Mouse (Mus musculus): ENCODE data around the gene Senp2. TPM values are rescaled to one million over a fixed set of nuclear protein-coding genes. Genes with fewer than 3 reads are reported as not detected.
A peak's percentile ranks its signal among the peaks of the same experiment; 100 is the strongest.

Senp2 gene
- 35.2 and 44.1 TPM in 2 replicates for polyA plus RNA-seq (2015; fragmentation: Nextera tagmentation; extraction: Ambion mirVana)

DNA sequence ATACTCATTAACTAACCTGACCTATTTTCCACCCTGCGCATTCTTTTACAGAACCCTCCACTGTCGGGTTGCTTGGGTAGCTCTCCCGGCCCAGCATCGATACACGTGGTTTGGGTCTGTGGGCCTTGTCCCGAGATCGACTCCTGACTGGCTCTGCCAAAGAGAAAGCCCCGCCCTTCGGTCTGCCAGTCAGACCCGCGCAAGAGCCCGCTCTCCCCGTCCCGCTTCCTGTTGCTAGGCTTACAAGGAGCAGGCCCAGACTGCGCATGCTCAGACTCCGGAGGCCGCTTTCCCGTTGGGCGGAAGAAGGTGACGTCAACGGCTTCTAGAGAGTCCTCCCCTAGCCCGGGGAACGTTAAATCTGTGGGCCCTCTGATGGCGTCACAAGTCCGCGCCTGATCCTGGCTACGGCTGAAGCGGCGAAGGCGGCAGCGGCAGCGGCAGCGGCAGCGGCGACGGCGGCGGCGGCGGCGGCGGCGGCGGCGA, at the start of gene Senp2:
Gene Senp2 (plus strand): TSS at position 386 of the 486 bp plus-strand sequence.
- Histone ChIP-seq H3K27ac (peak within 1 kb of the TSS; percentile 88), H3K9me3 (replicated peaks) (no peaks in the 10 kb centered on the region), H3K9ac (peak within 1 kb of the TSS; percentile 96), H3K4me3 (replicated peaks) (peak within 1 kb of the TSS; percentile 98), H3K27me3 (0 out of 2 replicates have a peak, but pooled peaks cover 3% of the 10 kb centered on the region), H3K36me3 (peaks cover 16% of the 10 kb centered on the region; the same call in 1 of the 2 replicates), H3K4me1 (replicated peaks) (peaks cover 40% of the 10 kb centered on the region), H3K4me2 (peak within 1 kb of the TSS; percentile 75)
- WGBS (ENCODE audit: insufficient replicate concordance) = under 1% methylated on average over 45 of the region's 45 CpGs
- DNase-seq (peak; percentile 100), ATAC-seq (ENCODE audit: low read depth) (peak; percentile 95)

GRCm38 (mm10) chr16:21965576-21965975, 43.7 kb upstream of the Senp2 start:
- no peak overlapping the region for H3K9ac ChIP-seq
- H3K9me3 ChIP-seq (replicated peaks) = no peaks in the 10 kb centered on the region
- H3K4me3 ChIP-seq (replicated peaks) = no peak overlapping the region
- WGBS (ENCODE audit: insufficient replicate concordance) = 51% methylated on average over 3 of the region's 3 CpGs
- DNase-seq (no peak), ATAC-seq (ENCODE audit: low read depth) (no peak)
- H3K4me2 ChIP-seq = no peak overlapping the region
- no peaks in the 10 kb centered on the region for H3K27me3 ChIP-seq
- no peak overlapping the region for H3K27ac ChIP-seq
- no peaks in the 10 kb centered on the region for H3K36me3 ChIP-seq
- no peaks in the 10 kb centered on the region for H3K4me1 ChIP-seq (replicated peaks)

- 54% methylated on average over 4 of the region's 5 CpGs for WGBS (ENCODE audit: insufficient replicate concordance)
- Histone ChIP-seq H3K9ac (no peak overlapping the region), H3K27me3 (no peaks in the 10 kb centered on the region), H3K9me3 (replicated peaks) (no peaks in the 10 kb centered on the region), H3K4me1 (replicated peaks) (0 out of 2 replicates have a peak, but pooled peaks cover 4% of the 10 kb centered on the region), H3K4me3 (replicated peaks) (no peak overlapping the region), H3K36me3 (no peaks in the 10 kb centered on the region), H3K4me2 (no peak overlapping the region), H3K27ac (no peak overlapping the region)
- DNase-seq (no peak), ATAC-seq (ENCODE audit: low read depth) (no peak)
Measured at GRCm38 (mm10) chr16:21969874-21970273, 39.4 kb upstream of the Senp2 start.

DNA sequence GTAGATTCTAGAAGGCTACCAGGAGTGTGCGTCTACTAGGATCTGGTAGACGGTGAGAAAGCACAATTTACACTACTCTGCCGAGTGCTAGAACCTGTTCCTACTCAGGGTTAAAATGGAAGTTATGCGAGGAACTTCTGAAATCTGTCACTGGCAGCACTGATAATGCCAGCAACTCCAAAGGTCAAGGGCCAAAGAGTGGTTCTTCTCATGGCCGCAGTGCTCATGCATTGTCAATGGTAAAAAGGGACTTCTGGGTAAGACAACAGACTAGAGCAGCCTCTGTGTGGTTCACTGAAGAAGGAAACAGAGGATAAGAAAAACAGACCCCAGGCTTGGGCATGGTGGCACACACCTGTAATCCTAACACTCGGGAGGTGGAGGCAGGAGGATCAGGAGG, 38.7 kb upstream of the Senp2 start:
- 0 out of 2 replicates have a peak, but pooled peaks cover 4% of the 10 kb centered on the region for H3K4me1 ChIP-seq (replicated peaks)
- WGBS (ENCODE audit: insufficient replicate concordance) = 73% methylated on average over 6 of the region's 6 CpGs
- H3K4me2 ChIP-seq = no peak overlapping the region
- H3K9me3 ChIP-seq (replicated peaks) = no peaks in the 10 kb centered on the region
- H3K36me3 ChIP-seq = no peaks in the 10 kb centered on the region
- no peak overlapping the region for H3K27ac ChIP-seq
- DNase-seq (no peak), ATAC-seq (ENCODE audit: low read depth) (no peak)
- no peak overlapping the region for H3K4me3 ChIP-seq (replicated peaks)
- H3K27me3 ChIP-seq = peaks cover 3% of the 10 kb centered on the region
- no peak overlapping the region for H3K9ac ChIP-seq

GRCm38 (mm10) chr16:21971446-21971845, 37.8 kb upstream of the Senp2 start:
- no peak overlapping the region for H3K4me2 ChIP-seq
- WGBS (ENCODE audit: insufficient replicate concordance) = 57% methylated on average over 4 of the region's 4 CpGs
- H3K4me3 ChIP-seq (replicated peaks) = no peak overlapping the region
- H3K9me3 ChIP-seq (replicated peaks) = no peaks in the 10 kb centered on the region
- no peak overlapping the region for H3K9ac ChIP-seq
- DNase-seq (no peak), ATAC-seq (ENCODE audit: low read depth) (no peak)
- H3K36me3 ChIP-seq = no peaks in the 10 kb centered on the region
- H3K27ac ChIP-seq = no peak overlapping the region
- H3K4me1 ChIP-seq (replicated peaks) = 0 out of 2 replicates have a peak, but pooled peaks cover 4% of the 10 kb centered on the region
- peaks cover 12% of the 10 kb centered on the region for H3K27me3 ChIP-seq

GRCm38 (mm10) chr16:21976203-21976602, 33.1 kb upstream of the Senp2 start:
- WGBS (ENCODE audit: insufficient replicate concordance) = 16% methylated on average over 16 of the region's 16 CpGs
- DNase-seq (no peak), ATAC-seq (ENCODE audit: low read depth) (no peak)
- Histone ChIP-seq H3K4me3 (replicated peaks) (no peak overlapping the region), H3K27ac (no peak overlapping the region), H3K4me1 (replicated peaks) (0 out of 2 replicates have a peak, but pooled peaks cover 4% of the 10 kb centered on the region), H3K9ac (no peak overlapping the region), H3K36me3 (no peaks in the 10 kb centered on the region), H3K9me3 (replicated peaks) (no peaks in the 10 kb centered on the region), H3K27me3 (peaks cover 23% of the 10 kb centered on the region), H3K4me2 (no peak overlapping the region)

DNA sequence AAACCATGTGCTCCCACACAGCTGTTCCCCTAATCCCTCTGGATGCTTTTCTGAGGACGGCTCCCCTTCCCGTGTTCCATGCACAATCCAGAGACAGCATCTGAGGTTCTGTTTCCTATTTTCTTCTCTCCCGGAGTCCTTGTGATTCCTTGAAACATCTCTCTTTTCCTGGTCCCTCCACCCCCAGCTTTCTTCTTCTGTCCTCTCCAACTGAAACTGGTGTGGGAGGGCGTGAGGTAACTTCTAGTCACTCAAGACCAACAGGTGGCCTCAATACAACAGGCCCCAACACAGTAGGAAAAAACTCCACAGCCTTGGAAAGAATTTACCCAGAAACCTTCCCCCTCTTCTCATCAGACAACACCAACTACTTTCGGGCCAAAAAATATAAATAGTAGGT, 31.9 kb upstream of the Senp2 start:
- 0 out of 2 replicates have a peak, but pooled peaks cover 4% of the 10 kb centered on the region for H3K4me1 ChIP-seq (replicated peaks)
- no peak overlapping the region for H3K27ac ChIP-seq
- WGBS (ENCODE audit: insufficient replicate concordance) = 64% methylated on average over 5 of the region's 5 CpGs
- no peak overlapping the region for H3K4me2 ChIP-seq
- peaks cover 23% of the 10 kb centered on the region for H3K27me3 ChIP-seq
- no peak overlapping the region for H3K4me3 ChIP-seq (replicated peaks)
- ATAC-seq (ENCODE audit: low read depth) = no peak
- H3K9me3 ChIP-seq (replicated peaks) = no peaks in the 10 kb centered on the region
- no peak for DNase-seq
- H3K9ac ChIP-seq = no peak overlapping the region
- no peaks in the 10 kb centered on the region for H3K36me3 ChIP-seq

DNA sequence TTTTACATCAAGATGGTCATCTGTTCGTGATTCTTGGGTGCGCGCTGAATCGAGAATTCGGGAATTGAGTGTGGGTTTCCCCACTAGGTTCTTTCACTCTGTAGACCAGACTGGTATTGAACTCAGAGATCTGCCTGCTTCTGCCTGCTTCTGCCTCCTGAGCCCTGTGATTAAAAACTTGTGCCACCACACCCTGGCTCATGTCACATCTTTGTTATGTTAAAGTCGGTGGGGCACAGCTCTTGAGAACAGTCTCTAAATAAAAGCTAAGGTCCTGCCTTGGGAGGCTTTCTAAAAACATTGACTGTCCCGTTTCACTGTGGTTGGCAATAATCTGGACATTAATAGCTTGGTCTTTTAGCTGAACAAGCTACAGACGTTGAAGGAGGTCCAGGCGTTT, 26.1 kb upstream of the Senp2 start:
- Histone ChIP-seq H3K36me3 (no peaks in the 10 kb centered on the region), H3K9me3 (replicated peaks) (no peaks in the 10 kb centered on the region), H3K4me1 (replicated peaks) (no peaks in the 10 kb centered on the region), H3K27ac (no peak overlapping the region), H3K4me2 (no peak overlapping the region), H3K27me3 (no peaks in the 10 kb centered on the region), H3K9ac (no peak overlapping the region), H3K4me3 (replicated peaks) (no peak overlapping the region)
- ATAC-seq (ENCODE audit: low read depth) (no peak), DNase-seq (no peak)
- WGBS (ENCODE audit: insufficient replicate concordance) = 81% methylated on average over 9 of the region's 9 CpGs

- no peak overlapping the region for H3K4me2 ChIP-seq
- H3K36me3 ChIP-seq = no peaks in the 10 kb centered on the region
- ATAC-seq (ENCODE audit: low read depth) (no peak), DNase-seq (no peak)
- no peak overlapping the region for H3K4me3 ChIP-seq (replicated peaks)
- no peak overlapping the region for H3K9ac ChIP-seq
- 72% methylated on average over 4 of the region's 4 CpGs for WGBS (ENCODE audit: insufficient replicate concordance)
- no peaks in the 10 kb centered on the region for H3K4me1 ChIP-seq (replicated peaks)
- H3K27me3 ChIP-seq = no peaks in the 10 kb centered on the region
- no peaks in the 10 kb centered on the region for H3K9me3 ChIP-seq (replicated peaks)
- H3K27ac ChIP-seq = no peak overlapping the region
Measured at GRCm38 (mm10) chr16:21983581-21983980, 25.7 kb upstream of the Senp2 start.

- Histone ChIP-seq H3K4me2 (no peak overlapping the region), H3K27me3 (no peaks in the 10 kb centered on the region), H3K4me3 (replicated peaks) (no peak overlapping the region), H3K4me1 (replicated peaks) (no peaks in the 10 kb centered on the region), H3K36me3 (no peaks in the 10 kb centered on the region), H3K9me3 (replicated peaks) (no peaks in the 10 kb centered on the region), H3K27ac (no peak overlapping the region), H3K9ac (no peak overlapping the region)
- DNase-seq (no peak), ATAC-seq (ENCODE audit: low read depth) (no peak)
- 74% methylated on average over 12 of the region's 12 CpGs for WGBS (ENCODE audit: insufficient replicate concordance)
Measured at GRCm38 (mm10) chr16:21984091-21984490, 25.2 kb upstream of the Senp2 start.

DNA sequence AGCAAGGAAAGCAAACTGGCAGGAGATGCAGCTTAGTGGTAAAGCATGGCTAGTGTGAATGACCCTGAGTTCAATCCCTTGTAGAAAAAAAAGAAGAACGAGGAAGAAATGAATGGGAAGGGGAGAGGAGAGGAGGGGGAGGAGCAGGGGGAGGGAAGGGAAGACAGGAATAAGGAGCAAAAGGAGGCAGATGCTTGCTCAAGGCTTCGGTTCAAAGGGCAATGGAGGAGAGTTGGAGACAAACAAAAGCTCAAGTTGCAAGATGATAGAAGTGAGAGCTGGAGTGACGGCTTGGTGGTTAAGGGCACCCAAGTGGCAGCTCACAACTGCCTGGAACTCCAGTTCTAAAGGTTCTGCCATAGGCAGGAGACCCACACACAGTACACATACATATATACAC, 23.1 kb upstream of the Senp2 start:
- ATAC-seq (ENCODE audit: low read depth) = no peak
- H3K4me2 ChIP-seq = no peak overlapping the region
- 49% methylated on average over 3 of the region's 3 CpGs for WGBS (ENCODE audit: insufficient replicate concordance)
- no peak overlapping the region for H3K4me3 ChIP-seq (replicated peaks)
- no peaks in the 10 kb centered on the region for H3K4me1 ChIP-seq (replicated peaks)
- H3K36me3 ChIP-seq = no peaks in the 10 kb centered on the region
- no peak overlapping the region for H3K9ac ChIP-seq
- no peaks in the 10 kb centered on the region for H3K9me3 ChIP-seq (replicated peaks)
- DNase-seq = no peak
- H3K27me3 ChIP-seq = no peaks in the 10 kb centered on the region
- H3K27ac ChIP-seq = no peak overlapping the region

GRCm38 (mm10) chr16:21987956-21988355, 21.3 kb upstream of the Senp2 start:
- no peak overlapping the region for H3K4me3 ChIP-seq (replicated peaks)
- DNase-seq = no peak
- no peak overlapping the region for H3K27ac ChIP-seq
- H3K36me3 ChIP-seq = no peaks in the 10 kb centered on the region
- H3K9me3 ChIP-seq (replicated peaks) = no peaks in the 10 kb centered on the region
- no peak overlapping the region for H3K4me2 ChIP-seq
- no peak overlapping the region for H3K9ac ChIP-seq
- no peak for ATAC-seq (ENCODE audit: low read depth)
- no peaks in the 10 kb centered on the region for H3K4me1 ChIP-seq (replicated peaks)
- 57% methylated on average over 5 of the region's 5 CpGs for WGBS (ENCODE audit: insufficient replicate concordance)
- H3K27me3 ChIP-seq = no peaks in the 10 kb centered on the region
